Mouse (Mus musculus): ENCODE results near the gene Glce. TPM values are rescaled to one million over a fixed set of nuclear protein-coding genes. Genes with fewer than 3 reads are reported as not detected.

Glce gene
- total and polyA plus RNA-seq, 2 experiments from 2014 or later: 6.1 to 8.8 TPM

GRCm38 (mm10) chr9:62022961-62023680, 99.3 kb downstream of the Glce start:
- Histone ChIP-seq H3K4me2 (ENCODE audit: low read depth, low read length) (no peak overlapping the region), H3K27me3 (ENCODE audit: control insufficient read depth, insufficient read depth, low read length) (peaks cover 23% of the 10 kb centered on the region), H3K9me3 (replicated peaks; ENCODE audit: control insufficient read depth, low read length) (no peaks in the 10 kb centered on the region), H3K4me1 (ENCODE audit: control insufficient read depth, insufficient read depth) (no peaks in the 10 kb centered on the region; the same call in 1 of the 2 replicates), H3K36me3 (replicated peaks; ENCODE audit: control insufficient read depth, insufficient read depth, low read length) (no peaks in the 10 kb centered on the region), H3K9ac (replicated peaks; ENCODE audit: low read depth, low read length) (no peak overlapping the region), H3K27ac (ENCODE audit: low read depth) (no peak overlapping the region), H3K4me3 (ENCODE audit: low read depth, low read length) (no peak overlapping the region)
- 82% methylated on average over 6 of the region's 6 CpGs for WGBS
- TF ChIP-seq CTCF (IDR thresholded peaks at IDR 0.05; ENCODE audit: low read depth) (no peak), EP300 (IDR thresholded peaks at IDR 0.05; ENCODE audit: low read depth) (no peak)
- ATAC-seq (ENCODE audit: insufficient read depth, low read depth) (no peak), DNase-seq (ENCODE audit: low spot score) (no peak)

GRCm38 (mm10) chr9:62021583-62022120, 100.8 kb downstream of the Glce start:
- Histone ChIP-seq H3K4me2 (ENCODE audit: low read depth, low read length) (no peak overlapping the region), H3K9me3 (replicated peaks; ENCODE audit: control insufficient read depth, low read length) (no peaks in the 10 kb centered on the region), H3K4me3 (ENCODE audit: low read depth, low read length) (no peak overlapping the region), H3K4me1 (ENCODE audit: control insufficient read depth, insufficient read depth) (no peaks in the 10 kb centered on the region; the same call in 1 of the 2 replicates), H3K9ac (replicated peaks; ENCODE audit: low read depth, low read length) (no peak overlapping the region), H3K27ac (ENCODE audit: low read depth) (no peak overlapping the region), H3K36me3 (replicated peaks; ENCODE audit: control insufficient read depth, insufficient read depth, low read length) (no peaks in the 10 kb centered on the region), H3K27me3 (ENCODE audit: control insufficient read depth, insufficient read depth, low read length) (peaks cover 15% of the 10 kb centered on the region)
- no peak for DNase-seq (ENCODE audit: low spot score)
- WGBS: 60% methylated on average over 7 of the region's 7 CpGs
- ATAC-seq (ENCODE audit: insufficient read depth, low read depth): no peak
- TF ChIP-seq EP300 (IDR thresholded peaks at IDR 0.05; ENCODE audit: low read depth) (no peak), CTCF (IDR thresholded peaks at IDR 0.05; ENCODE audit: low read depth) (no peak)

GRCm38 (mm10) chr9:62020259-62020658, 102.2 kb downstream of the Glce start:
- H3K4me2 ChIP-seq (ENCODE audit: low read depth, low read length): no peak overlapping the region
- DNase-seq (ENCODE audit: low spot score) (no peak), ATAC-seq (ENCODE audit: insufficient read depth, low read depth) (no peak)
- 68% methylated on average over 7 of the region's 7 CpGs for WGBS
- TF ChIP-seq CTCF (IDR thresholded peaks at IDR 0.05; ENCODE audit: low read depth): no peak
- TF ChIP-seq EP300 (IDR thresholded peaks at IDR 0.05; ENCODE audit: low read depth): no peak
- H3K9ac ChIP-seq (replicated peaks; ENCODE audit: low read depth, low read length): no peak overlapping the region
- H3K27me3 ChIP-seq (ENCODE audit: control insufficient read depth, insufficient read depth, low read length): peaks cover 3% of the 10 kb centered on the region; the same call in 1 of the 2 replicates
- no peak overlapping the region for H3K4me3 ChIP-seq (ENCODE audit: low read depth, low read length)
- H3K36me3 ChIP-seq (replicated peaks; ENCODE audit: control insufficient read depth, insufficient read depth, low read length): no peaks in the 10 kb centered on the region
- no peak overlapping the region for H3K27ac ChIP-seq (ENCODE audit: low read depth)
- no peaks in the 10 kb centered on the region for H3K9me3 ChIP-seq (replicated peaks; ENCODE audit: control insufficient read depth, low read length)
- no peaks in the 10 kb centered on the region; the same call in 1 of the 2 replicates for H3K4me1 ChIP-seq (ENCODE audit: control insufficient read depth, insufficient read depth)

- WGBS: 36% methylated on average over 14 of the region's 14 CpGs
- Histone ChIP-seq H3K4me1 (ENCODE audit: control insufficient read depth, insufficient read depth) (no peaks in the 10 kb centered on the region; the same call in 1 of the 2 replicates), H3K4me3 (ENCODE audit: low read depth, low read length) (no peak overlapping the region), H3K4me2 (ENCODE audit: low read depth, low read length) (no peak overlapping the region), H3K9me3 (replicated peaks; ENCODE audit: control insufficient read depth, low read length) (no peaks in the 10 kb centered on the region), H3K9ac (replicated peaks; ENCODE audit: low read depth, low read length) (no peak overlapping the region), H3K36me3 (replicated peaks; ENCODE audit: control insufficient read depth, insufficient read depth, low read length) (no peaks in the 10 kb centered on the region), H3K27me3 (ENCODE audit: control insufficient read depth, insufficient read depth, low read length) (no peaks in the 10 kb centered on the region), H3K27ac (ENCODE audit: low read depth) (no peak overlapping the region)
- ATAC-seq (ENCODE audit: insufficient read depth, low read depth): no peak
- TF ChIP-seq CTCF (IDR thresholded peaks at IDR 0.05; ENCODE audit: low read depth): no peak
- no peak for TF ChIP-seq EP300 (IDR thresholded peaks at IDR 0.05; ENCODE audit: low read depth)
- DNase-seq (ENCODE audit: low spot score): no peak
Measured at GRCm38 (mm10) chr9:62018229-62019093, 104.0 kb downstream of the Glce start.

GRCm38 (mm10) chr9:62017329-62017728, 105.1 kb downstream of the Glce start:
- WGBS: 74% methylated on average over 6 of the region's 6 CpGs
- H3K36me3 ChIP-seq (replicated peaks; ENCODE audit: control insufficient read depth, insufficient read depth, low read length): no peaks in the 10 kb centered on the region
- no peak for TF ChIP-seq EP300 (IDR thresholded peaks at IDR 0.05; ENCODE audit: low read depth)
- TF ChIP-seq CTCF (IDR thresholded peaks at IDR 0.05; ENCODE audit: low read depth): no peak
- ATAC-seq (ENCODE audit: insufficient read depth, low read depth) (no peak), DNase-seq (ENCODE audit: low spot score) (no peak)
- no peaks in the 10 kb centered on the region for H3K9me3 ChIP-seq (replicated peaks; ENCODE audit: control insufficient read depth, low read length)
- H3K4me3 ChIP-seq (ENCODE audit: low read depth, low read length): no peak overlapping the region
- H3K27me3 ChIP-seq (ENCODE audit: control insufficient read depth, insufficient read depth, low read length): no peaks in the 10 kb centered on the region
- no peak overlapping the region for H3K4me2 ChIP-seq (ENCODE audit: low read depth, low read length)
- H3K4me1 ChIP-seq (ENCODE audit: control insufficient read depth, insufficient read depth): no peaks in the 10 kb centered on the region; the same call in 1 of the 2 replicates
- H3K27ac ChIP-seq (ENCODE audit: low read depth): no peak overlapping the region
- H3K9ac ChIP-seq (replicated peaks; ENCODE audit: low read depth, low read length): no peak overlapping the region

All from heart, postnatal 0 days (tissue).